Mouse (Mus musculus): Measurements from ENCODE around the gene Nkd1. TPM values are rescaled to one million over a fixed set of nuclear protein-coding genes. Genes with fewer than 3 reads are reported as not detected.

Nkd1 gene
- 43.5 and 49.7 TPM in 2 replicates for polyA plus RNA-seq (2016; fragmentation: Nextera tagmentation; extraction: Ambion mirVana)

- Histone ChIP-seq H3K27me3 (replicated peaks; ENCODE audit: low read depth, poor library complexity, severe bottlenecking) (peaks cover 60% of the 10 kb centered on the region), H3K36me3 (replicated peaks) (peaks cover 12% of the 10 kb centered on the region), H3K4me1 (peaks cover 77% of the 10 kb centered on the region), H3K27ac (replicated peaks) (peak within 1 kb of the TSS; percentile 91), H3K9me3 (no peaks in the 10 kb centered on the region), H3K4me3 (peak within 1 kb of the TSS; percentile 70)
- DNase-seq (ENCODE audit: low spot score) = peak; percentile 98
- under 1% methylated on average over 67 of the region's 67 CpGs for WGBS
These were observed at the start of gene Nkd1 for GRCm38 (mm10) chr8:88520985-88521527. Gene Nkd1, plus strand, starts transcription at chr8:88521354.

GRCm38 (mm10) chr8:88481290-88481689 is 39.9 kb upstream of the Nkd1 start:
- no peaks in the 10 kb centered on the region for H3K9me3 ChIP-seq
- no peaks in the 10 kb centered on the region for H3K27me3 ChIP-seq (replicated peaks; ENCODE audit: low read depth, poor library complexity, severe bottlenecking)
- peaks cover 14% of the 10 kb centered on the region for H3K4me1 ChIP-seq
- 84% methylated on average over 4 of the region's 4 CpGs for WGBS
- no peak overlapping the region for H3K4me3 ChIP-seq
- no peak overlapping the region for H3K27ac ChIP-seq (replicated peaks)
- no peak for DNase-seq (ENCODE audit: low spot score)
- no peaks in the 10 kb centered on the region for H3K36me3 ChIP-seq (replicated peaks)

GRCm38 (mm10) chr8:88488391-88488829 is 32.7 kb upstream of the Nkd1 start:
- 5% methylated on average over 5 of the region's 5 CpGs for WGBS
- Histone ChIP-seq H3K4me3 (no peak overlapping the region), H3K4me1 (peaks cover 20% of the 10 kb centered on the region), H3K9me3 (peaks cover 3% of the 10 kb centered on the region; the same call in 1 of the 2 replicates), H3K27ac (replicated peaks) (peak overlapping the region; percentile 85), H3K27me3 (replicated peaks; ENCODE audit: low read depth, poor library complexity, severe bottlenecking) (0 out of 2 replicates have a peak, but pooled peaks cover 5% of the 10 kb centered on the region), H3K36me3 (replicated peaks) (no peaks in the 10 kb centered on the region)
- peak; percentile 72 for DNase-seq (ENCODE audit: low spot score)

GRCm38 (mm10) chr8:88494076-88494475 is 27.1 kb upstream of the Nkd1 start:
- no peak for DNase-seq (ENCODE audit: low spot score)
- Histone ChIP-seq H3K4me1 (peaks cover 12% of the 10 kb centered on the region), H3K9me3 (peaks cover 3% of the 10 kb centered on the region; the same call in 1 of the 2 replicates), H3K36me3 (replicated peaks) (no peaks in the 10 kb centered on the region), H3K27ac (replicated peaks) (no peak overlapping the region), H3K4me3 (no peak overlapping the region), H3K27me3 (replicated peaks; ENCODE audit: low read depth, poor library complexity, severe bottlenecking) (peaks cover 24% of the 10 kb centered on the region)
- 83% methylated on average over 2 of the region's 2 CpGs for WGBS

- Histone ChIP-seq H3K4me3 (no peak overlapping the region), H3K4me1 (peaks cover 13% of the 10 kb centered on the region), H3K9me3 (peaks cover 3% of the 10 kb centered on the region; the same call in 1 of the 2 replicates), H3K36me3 (replicated peaks) (no peaks in the 10 kb centered on the region), H3K27ac (replicated peaks) (peak overlapping the region; percentile 48; the same call in 1 of the 2 replicates), H3K27me3 (replicated peaks; ENCODE audit: low read depth, poor library complexity, severe bottlenecking) (peaks cover 24% of the 10 kb centered on the region)
- DNase-seq (ENCODE audit: low spot score) = peak; percentile 55
- 7% methylated on average over 11 of the region's 11 CpGs for WGBS
These were observed 25.9 kb upstream of the Nkd1 start for GRCm38 (mm10) chr8:88495071-88495805.

- DNase-seq (ENCODE audit: low spot score) = no peak
- Histone ChIP-seq H3K27me3 (replicated peaks; ENCODE audit: low read depth, poor library complexity, severe bottlenecking) (peaks cover under 1% of the 10 kb centered on the region; the same call in 1 of the 2 replicates), H3K4me1 (peaks cover 4% of the 10 kb centered on the region; the same call in 1 of the 2 replicates), H3K27ac (replicated peaks) (no peak overlapping the region), H3K4me3 (no peak overlapping the region), H3K36me3 (replicated peaks) (no peaks in the 10 kb centered on the region), H3K9me3 (no peaks in the 10 kb centered on the region)
- WGBS = 93% methylated on average over 3 of the region's 3 CpGs
These were observed 19.0 kb upstream of the Nkd1 start for GRCm38 (mm10) chr8:88502143-88502542.

GRCm38 (mm10) chr8:88506981-88507380 is 14.2 kb upstream of the Nkd1 start:
- Histone ChIP-seq H3K4me1 (peaks cover 3% of the 10 kb centered on the region), H3K4me3 (no peak overlapping the region), H3K27me3 (replicated peaks; ENCODE audit: low read depth, poor library complexity, severe bottlenecking) (peaks cover 19% of the 10 kb centered on the region), H3K27ac (replicated peaks) (no peak overlapping the region), H3K36me3 (replicated peaks) (no peaks in the 10 kb centered on the region), H3K9me3 (no peaks in the 10 kb centered on the region)
- 79% methylated on average over 5 of the region's 5 CpGs for WGBS
- no peak for DNase-seq (ENCODE audit: low spot score)

GRCm38 (mm10) chr8:88511061-88511460 is 10.1 kb upstream of the Nkd1 start:
- Histone ChIP-seq H3K4me3 (no peak overlapping the region), H3K27ac (replicated peaks) (no peak overlapping the region), H3K36me3 (replicated peaks) (no peaks in the 10 kb centered on the region), H3K4me1 (peaks cover 16% of the 10 kb centered on the region), H3K9me3 (no peaks in the 10 kb centered on the region), H3K27me3 (replicated peaks; ENCODE audit: low read depth, poor library complexity, severe bottlenecking) (peaks cover 44% of the 10 kb centered on the region)
- WGBS = 91% methylated on average over 5 of the region's 5 CpGs
- no peak for DNase-seq (ENCODE audit: low spot score)

GRCm38 (mm10) chr8:88512094-88512794 is 8.9 kb upstream of the Nkd1 start:
- WGBS = 5% methylated on average over 15 of the region's 15 CpGs
- peak overlapping the region; percentile 31; the same call in 1 of the 2 replicates for H3K27ac ChIP-seq (replicated peaks)
- DNase-seq (ENCODE audit: low spot score) = peak; percentile 38
- peak overlapping the region; percentile 14; the same call in 1 of the 2 replicates for H3K4me3 ChIP-seq
- peaks cover 54% of the 10 kb centered on the region for H3K27me3 ChIP-seq (replicated peaks; ENCODE audit: low read depth, poor library complexity, severe bottlenecking)
- no peaks in the 10 kb centered on the region for H3K36me3 ChIP-seq (replicated peaks)
- peaks cover 19% of the 10 kb centered on the region for H3K4me1 ChIP-seq
- no peaks in the 10 kb centered on the region for H3K9me3 ChIP-seq

- no peak for DNase-seq (ENCODE audit: low spot score)
- no peak overlapping the region for H3K4me3 ChIP-seq
- H3K9me3 ChIP-seq = no peaks in the 10 kb centered on the region
- H3K27me3 ChIP-seq (replicated peaks; ENCODE audit: low read depth, poor library complexity, severe bottlenecking) = peaks cover 69% of the 10 kb centered on the region
- 60% methylated on average over 9 of the region's 9 CpGs for WGBS
- no peak overlapping the region for H3K27ac ChIP-seq (replicated peaks)
- H3K36me3 ChIP-seq (replicated peaks) = no peaks in the 10 kb centered on the region
- peaks cover 49% of the 10 kb centered on the region for H3K4me1 ChIP-seq
These were observed 3.1 kb upstream of the Nkd1 start for GRCm38 (mm10) chr8:88518047-88518446.

- 8% methylated on average over 13 of the region's 13 CpGs for WGBS
- peaks cover 6% of the 10 kb centered on the region for H3K36me3 ChIP-seq (replicated peaks)
- H3K9me3 ChIP-seq = no peaks in the 10 kb centered on the region
- peaks cover 70% of the 10 kb centered on the region for H3K4me1 ChIP-seq
- peak overlapping the region; percentile 70 for H3K4me3 ChIP-seq
- DNase-seq (ENCODE audit: low spot score) = peak; percentile 37
- H3K27me3 ChIP-seq (replicated peaks; ENCODE audit: low read depth, poor library complexity, severe bottlenecking) = peaks cover 60% of the 10 kb centered on the region
- H3K27ac ChIP-seq (replicated peaks) = no peak overlapping the region
These were observed 773 bp upstream of the Nkd1 start for GRCm38 (mm10) chr8:88520381-88520780.
